Mouse (Mus musculus) frontal cortex, postnatal 25 days (tissue): ENCODE results near the gene 9030624G23Rik.
A peak's percentile ranks its signal among the peaks of the same experiment; 100 is the strongest.
"Not testable (repeated sequence)": the region's sequence is repeated elsewhere in the genome, so short reads cannot be mapped to it uniquely, and the experiment has no call there.

ENCODE experiments used
- DNase-seq, 2 experiments: peaks; one replicate each; pipeline ENCODE4 v3.0.0; 2022; ENCODE audit warnings: low spot score in 2 of 2

Gene 9030624G23Rik

GRCm38 (mm10) chr12:24097108-24097520 is at the start of gene 9030624G23Rik:
Gene 9030624G23Rik, minus strand, starts transcription at chr12:24097246.
- peak; percentile 3 to 5 for DNase-seq

GRCm38 (mm10) chr12:24083096-24083495 is 13.9 kb downstream of the 9030624G23Rik start:
- not testable (repeated sequence) for DNase-seq
